Mouse (Mus musculus) left cerebral cortex, postnatal 10 days (tissue): ENCODE measurements around the gene Cyp4x1. TPM values are rescaled to one million over a fixed set of nuclear protein-coding genes. Genes with fewer than 3 reads are reported as not detected.

Source experiments
- DNase-seq, 2 experiments: peaks; one replicate each; pipeline ENCODE4 v3.0.0; 2021 to 2022; ENCODE audit warnings: low spot score in 2 of 2, mixed read lengths in 1 of 2; ENCODE audit errors: extremely low spot score in 1 of 2
- intact Hi-C: fragments of 180-260 bp; cut with DNase I; formaldehyde crosslinking; loops from one replicate; pipeline ENCODE4 v1.15.1; 2025
- total RNA-seq, 2 experiments: library from RNA; stranded (reverse); gene quantifications; 2 replicates each; pipeline ENCODE4 v1.2.3; 2021

Gene Cyp4x1
- total RNA-seq, 2 experiments from 2014 or later: 18.9 to 20.1 TPM

DNA sequence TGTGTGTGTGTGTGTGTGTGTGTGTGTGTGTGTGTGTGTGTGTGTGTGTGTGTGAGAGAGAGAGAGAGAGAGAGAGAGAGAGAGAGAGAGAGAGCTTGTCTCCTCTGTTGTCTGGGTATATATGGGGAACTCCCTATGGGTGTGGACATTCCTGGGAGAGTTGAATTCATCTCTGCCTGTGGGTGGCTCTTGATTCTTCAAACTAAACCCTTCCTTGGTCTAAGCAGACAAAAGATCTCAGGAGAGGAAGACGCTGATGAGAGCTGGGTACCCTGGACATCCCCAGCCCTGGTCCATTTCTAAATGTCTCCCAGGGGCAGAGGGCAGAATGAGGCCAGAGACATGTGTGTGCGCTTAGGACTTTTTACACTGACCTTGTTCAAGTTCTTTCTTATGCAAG, 40.0 kb downstream of the Cyp4x1 start:
- intact Hi-C loops: no loop called here
- DNase-seq: no peak

GRCm38 (mm10) chr4:115093331-115093864, 40.7 kb downstream of the Cyp4x1 start:
- intact Hi-C loops: no loop called here
- no peak for DNase-seq

GRCm38 (mm10) chr4:115091806-115092205, 42.3 kb downstream of the Cyp4x1 start:
- no peak for DNase-seq
- intact Hi-C loops: no loop called here

GRCm38 (mm10) chr4:115090592-115090991, 43.5 kb downstream of the Cyp4x1 start:
- intact Hi-C loops: no loop called here

GRCm38 (mm10) chr4:115088611-115089338, 45.3 kb downstream of the Cyp4x1 start, which contains the start of gene Pdzk1ip1:
Pdzk1ip1 (plus strand) TSS chr4:115088708.
- intact Hi-C loops: loop anchor here (5.0 kb wide), 1 partner anchor 41 kb away; no protein-coding TSS in a partner anchor
- no peak for DNase-seq

More at GRCm38 (mm10) chr4:115090592-115090991, 43.5 kb downstream of the Cyp4x1 start:
- DNase-seq: no peak

- no peak for DNase-seq
- intact Hi-C loops: loop anchor here (5.0 kb wide), 1 partner anchor 40 kb away; no protein-coding TSS in a partner anchor
Observed at GRCm38 (mm10) chr4:115086763-115087415, 47.2 kb downstream of the Cyp4x1 start.

DNA sequence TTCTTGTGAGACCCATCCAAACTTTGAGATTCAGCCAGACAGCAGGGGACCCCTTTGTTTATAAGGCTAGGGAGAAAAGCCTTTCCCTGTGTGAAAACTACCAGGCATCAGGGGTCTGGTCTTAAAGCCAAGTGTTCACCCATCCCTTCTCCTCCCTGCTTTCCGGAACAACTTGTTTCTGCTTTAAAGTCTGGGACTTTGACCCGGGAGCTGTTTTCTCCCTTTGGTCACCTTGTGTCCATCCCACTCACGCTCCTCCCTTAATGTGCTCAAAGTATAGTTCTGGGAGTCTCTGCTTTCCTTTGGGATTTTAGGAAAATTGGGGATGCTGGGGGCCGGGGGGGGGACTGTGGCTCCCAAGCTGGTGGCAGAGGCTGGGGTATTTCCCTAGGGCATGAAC, 47.8 kb downstream of the Cyp4x1 start:
- no peak for DNase-seq
- intact Hi-C loops: loop anchor here (5.0 kb wide), 1 partner anchor 39 kb away; no protein-coding TSS in a partner anchor

DNA sequence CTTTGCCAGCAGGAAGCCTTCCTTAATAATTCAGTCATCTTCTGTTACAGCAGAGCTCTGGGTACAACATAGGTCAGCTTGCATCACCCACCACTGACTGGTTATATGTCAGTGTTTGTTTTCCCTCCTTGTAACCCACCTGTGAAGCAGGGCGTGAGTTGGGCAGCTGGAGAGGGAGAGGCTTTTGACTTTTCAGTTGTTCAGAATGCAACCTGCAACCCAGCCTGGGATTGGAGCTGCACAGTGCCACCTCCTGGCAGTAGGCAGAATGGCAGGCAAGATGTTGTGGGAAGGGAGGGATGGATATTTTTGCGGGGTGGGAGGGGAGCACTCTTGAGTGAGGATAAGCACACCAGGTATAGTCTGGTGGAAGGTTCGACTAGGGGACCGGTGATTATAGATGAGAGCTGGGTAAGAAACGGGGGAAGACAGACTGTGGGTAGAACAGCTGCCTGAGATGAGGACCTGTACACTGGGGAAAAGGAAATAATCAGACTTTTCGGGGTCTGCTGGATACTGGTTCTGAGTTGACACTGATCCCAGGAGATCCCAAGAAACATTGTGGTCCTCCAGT, 48.5 kb downstream of the Cyp4x1 start:
- intact Hi-C loops: loop anchor here (5.0 kb wide), 1 partner anchor 38 kb away; no protein-coding TSS in a partner anchor
- peak in 1 of 2 experiments; percentile 65 for DNase-seq

- intact Hi-C loops: no loop called here
- no peak for DNase-seq
Observed at GRCm38 (mm10) chr4:115083031-115083430, 51.0 kb downstream of the Cyp4x1 start.

GRCm38 (mm10) chr4:115079821-115080349, 54.2 kb downstream of the Cyp4x1 start:
- no peak for DNase-seq
- intact Hi-C loops: no loop called here

GRCm38 (mm10) chr4:115078892-115079820, 54.9 kb downstream of the Cyp4x1 start:
- peak in 1 of 2 experiments; percentile 84 for DNase-seq
- intact Hi-C loops: no loop called here

DNA sequence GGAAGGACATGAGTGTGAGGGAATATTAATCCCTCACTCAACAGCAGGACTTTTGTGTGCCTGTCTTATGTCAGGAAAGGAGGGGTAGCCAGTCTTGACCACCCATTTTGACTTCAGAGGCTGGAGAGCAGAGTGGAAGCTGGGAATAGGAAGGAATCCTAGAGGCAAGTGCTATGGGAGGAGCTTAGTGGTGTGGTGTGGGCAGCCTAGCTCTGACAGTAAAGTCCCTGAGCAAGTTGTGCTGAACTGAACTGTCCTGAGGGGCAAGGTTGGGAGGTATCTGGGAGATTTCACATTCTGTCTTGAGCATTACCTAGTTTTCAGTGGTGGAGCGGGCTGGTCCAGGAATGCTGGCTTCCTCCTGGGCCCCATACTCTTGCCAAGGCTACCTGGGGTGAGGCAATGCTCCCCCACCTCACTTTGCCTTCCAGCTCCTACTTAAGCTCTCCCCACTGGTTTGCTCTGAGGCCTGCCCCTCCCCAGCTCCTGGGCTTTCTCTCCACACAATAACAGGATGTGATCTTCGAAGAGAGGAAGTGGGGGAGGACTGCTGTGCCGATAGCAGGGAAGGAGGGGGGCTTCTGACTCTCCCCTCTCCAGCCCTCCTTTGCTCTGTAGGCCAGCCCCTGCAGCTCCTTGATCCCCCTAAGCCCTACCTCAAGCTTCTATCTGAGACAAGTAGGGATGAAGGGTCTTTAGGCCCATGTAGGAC, 58.7 kb downstream of the Cyp4x1 start:
- intact Hi-C loops: no loop called here
- peak in 1 of 2 experiments; percentile 63 for DNase-seq

DNA sequence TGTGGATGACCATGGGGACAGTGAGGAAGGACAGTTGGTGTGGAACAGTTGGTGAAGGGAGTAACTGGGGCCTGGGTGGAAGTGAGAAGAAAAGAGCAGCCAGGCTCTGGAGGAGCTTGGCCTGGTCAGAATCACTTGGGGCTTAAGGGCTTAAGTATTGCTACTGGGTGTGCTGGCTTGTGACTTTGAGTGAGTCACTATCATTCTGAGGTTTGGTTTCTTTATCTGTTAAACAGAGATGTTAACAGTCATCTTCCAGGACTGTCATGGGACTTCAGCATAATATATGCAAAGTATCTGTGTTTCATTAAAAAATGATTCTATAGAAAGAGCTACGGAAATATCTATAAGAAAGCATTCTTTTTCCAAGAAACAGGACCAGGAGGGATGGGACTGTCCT, 59.3 kb downstream of the Cyp4x1 start:
- intact Hi-C loops: no loop called here

GRCm38 (mm10) chr4:115071668-115072067, 62.4 kb downstream of the Cyp4x1 start:
- DNase-seq: no peak
- intact Hi-C loops: no loop called here

More for the DNA sequence above, 59.3 kb downstream of the Cyp4x1 start:
- DNase-seq: no peak

DNA sequence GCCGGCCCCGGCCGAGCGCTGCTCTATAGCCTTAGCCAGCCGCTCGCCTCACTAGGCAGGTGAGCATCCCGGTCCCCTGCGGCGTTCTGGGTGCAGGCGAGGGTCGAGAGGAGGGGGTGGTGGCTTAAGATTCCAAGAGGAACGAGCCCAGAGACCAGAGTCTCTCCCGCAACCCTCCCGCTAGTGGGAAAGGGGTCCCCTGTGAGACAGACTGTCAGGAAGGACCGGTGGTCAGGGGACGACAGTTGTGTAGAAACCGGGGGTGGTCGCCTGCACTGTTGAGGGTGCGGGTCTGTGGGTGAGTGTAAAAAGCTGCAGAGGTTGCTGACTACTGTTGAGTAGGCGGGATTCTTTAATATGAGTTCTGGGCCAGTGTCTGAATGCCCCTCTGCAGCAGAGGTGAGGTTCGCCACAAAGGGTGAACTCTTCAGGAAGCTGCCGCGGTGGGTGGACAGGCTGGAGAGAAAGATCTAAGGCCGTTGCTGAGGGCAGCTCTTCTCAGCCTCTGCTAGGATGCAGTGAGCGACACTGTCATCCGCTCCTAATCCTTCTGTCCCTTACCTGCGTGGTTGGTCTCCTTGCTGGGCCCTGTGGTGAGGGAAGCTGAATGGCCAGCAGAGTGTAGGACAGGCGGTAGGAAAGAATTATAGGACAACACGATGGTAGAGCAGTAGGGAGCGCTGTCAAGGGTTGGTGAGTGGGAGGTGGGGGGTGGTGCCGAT, 70.4 kb downstream of the Cyp4x1 start:
- DNase-seq: no peak
- intact Hi-C loops: loop anchor here (5.0 kb wide), 1 partner anchor 151 kb away; no protein-coding TSS in a partner anchor

DNA sequence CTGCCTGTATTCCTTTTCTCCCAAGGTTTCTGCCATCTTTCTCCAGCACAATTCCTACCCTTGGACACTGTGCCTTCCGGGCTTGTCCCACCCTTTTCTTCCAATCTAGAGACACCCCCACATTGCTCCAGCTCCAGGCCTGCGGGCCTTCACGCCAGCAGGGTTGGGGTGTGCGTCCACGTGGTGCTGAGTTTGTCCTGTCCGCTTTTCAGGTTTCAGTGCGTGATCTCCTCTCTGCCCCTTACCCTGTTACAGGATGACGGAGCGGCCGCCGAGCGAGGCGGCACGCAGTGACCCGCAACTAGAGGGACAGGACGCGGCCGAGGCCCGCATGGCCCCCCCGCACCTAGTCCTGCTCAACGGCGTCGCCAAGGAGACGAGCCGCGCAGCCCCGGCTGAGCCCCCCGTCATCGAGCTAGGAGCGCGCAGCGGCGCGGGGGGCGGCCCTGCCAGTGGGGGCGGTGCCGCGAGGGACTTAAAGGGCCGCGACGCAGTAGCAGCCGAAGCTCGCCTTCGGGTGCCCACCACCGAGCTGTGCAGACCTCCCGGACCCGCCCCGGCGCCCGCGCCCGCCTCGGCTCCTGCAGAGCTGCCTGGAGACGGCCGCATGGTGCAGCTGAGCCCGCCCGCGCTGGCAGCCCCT, 71.1 kb downstream of the Cyp4x1 start:
- DNase-seq: peak in 1 of 2 experiments; percentile 77
- intact Hi-C loops: loop anchor here (5.0 kb wide), 1 partner anchor 151 kb away; no protein-coding TSS in a partner anchor
